Mouse (Mus musculus) cortical plate, adult 2 months (tissue): Measurements from ENCODE around the gene Tns1. TPM values are rescaled to one million over a fixed set of nuclear protein-coding genes. Genes with fewer than 3 reads are reported as not detected.

Experiments
- H3K27ac ChIP-seq: fragments of 200-500 bp; 2 replicates; pipeline ENCODE4 v1.5.1; 2012; ENCODE audit warnings: low read length, control low read depth, inconsistent platforms; ENCODE audit not compliant: insufficient read depth
- H3K4me1 ChIP-seq: fragments of 200-500 bp; 2 replicates; pipeline ENCODE4 v1.6.1; 2011; ENCODE audit warnings: low read length; ENCODE audit not compliant: control insufficient read depth, insufficient read depth
- H3K4me3 ChIP-seq: fragments of 200-500 bp; 2 replicates; pipeline ENCODE4 v1.5.1; 2011; ENCODE audit warnings: mild to moderate bottlenecking, low read length, control low read depth; ENCODE audit not compliant: insufficient read depth
- CTCF ChIP-seq: fragments of 200-500 bp; IDR thresholded peaks from 2 replicates; pipeline ENCODE4 v1.5.1; 2011; ENCODE audit warnings: mild to moderate bottlenecking, control low read depth, low read length; ENCODE audit not compliant: insufficient read depth; ENCODE audit errors: extremely low read depth
- POLR2A ChIP-seq: fragments of 200-500 bp; IDR thresholded peaks from 2 replicates; pipeline ENCODE4 v1.6.1; 2011; ENCODE audit warnings: mild to moderate bottlenecking, low read length, control low read depth; ENCODE audit not compliant: insufficient read depth; ENCODE audit errors: extremely low read depth
- polyA plus RNA-seq: library from polyadenylated mRNA; depleted of rRNA; stranded (reverse); fragments of >200 nt; gene quantifications from 2 replicates; pipeline ENCODE4 v1.2.3, GENCODE M21; 2012

The Tns1 gene
- polyA plus RNA-seq, 1 experiment, result 23.0 TPM

DNA sequence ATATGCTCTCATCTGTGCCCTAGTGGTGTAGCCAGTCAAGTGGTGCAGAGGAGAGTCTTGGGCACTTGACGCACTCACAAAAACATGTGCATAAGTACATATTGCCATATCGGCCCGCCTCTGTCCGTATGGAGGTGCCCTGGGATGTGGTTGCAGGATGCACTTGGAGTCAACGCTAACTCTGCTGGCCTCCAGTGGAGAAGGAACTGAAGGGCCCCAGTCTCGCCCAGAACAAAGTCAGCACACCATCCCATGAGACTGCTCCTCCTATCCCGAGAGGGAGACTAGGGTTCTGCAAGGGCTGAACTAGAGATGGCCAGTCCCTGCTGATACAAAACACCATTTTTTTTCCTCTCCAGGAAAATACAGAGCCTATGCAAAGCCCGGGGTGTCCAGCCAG is 1.0 kb downstream of the Tns1 start:
- TF ChIP-seq POLR2A, result no peak
- no peak overlapping the region for H3K27ac ChIP-seq
- no peaks in the 10 kb centered on the region for H3K4me1 ChIP-seq
- H3K4me3 ChIP-seq, result no peak overlapping the region

DNA sequence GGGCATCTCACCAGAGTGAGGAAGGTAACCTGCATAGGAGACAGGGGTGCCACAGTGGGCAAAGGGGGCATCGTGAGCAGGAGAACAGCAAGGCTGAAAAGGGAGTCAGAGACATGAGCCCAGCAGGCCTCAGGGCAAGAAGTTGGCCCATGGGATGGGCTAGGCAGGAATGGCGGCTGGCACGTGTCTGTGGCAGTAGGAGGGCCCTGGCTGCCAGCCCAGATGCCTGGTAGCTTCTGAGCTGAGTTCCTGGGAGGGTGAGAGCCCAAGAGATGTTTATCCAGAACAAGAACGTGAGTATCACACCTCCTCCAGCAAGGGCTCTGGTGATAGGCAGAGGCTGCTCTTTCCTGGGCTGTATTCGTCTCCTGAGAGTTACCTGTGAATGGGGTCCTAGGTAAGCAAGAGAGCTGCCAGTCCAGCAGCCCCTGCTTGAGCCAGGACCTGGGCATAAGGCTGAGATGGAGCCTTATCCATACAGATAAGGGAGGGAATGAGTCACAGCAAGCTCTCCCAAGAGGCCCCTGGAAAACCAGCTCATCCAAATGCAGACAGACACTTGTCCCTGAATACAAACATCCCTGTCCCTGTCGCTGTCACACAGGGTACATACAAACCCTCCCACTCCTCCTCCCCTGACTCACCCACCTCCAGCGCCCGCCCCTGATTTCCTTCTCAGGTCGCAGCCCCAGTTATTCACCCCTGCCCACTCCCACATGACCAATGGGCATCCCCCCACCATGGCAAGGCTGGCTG is 2.2 kb downstream of the Tns1 start:
- H3K27ac ChIP-seq, result no peak overlapping the region
- no peak for TF ChIP-seq CTCF
- TF ChIP-seq POLR2A, result no peak
- H3K4me3 ChIP-seq, result no peak overlapping the region

DNA sequence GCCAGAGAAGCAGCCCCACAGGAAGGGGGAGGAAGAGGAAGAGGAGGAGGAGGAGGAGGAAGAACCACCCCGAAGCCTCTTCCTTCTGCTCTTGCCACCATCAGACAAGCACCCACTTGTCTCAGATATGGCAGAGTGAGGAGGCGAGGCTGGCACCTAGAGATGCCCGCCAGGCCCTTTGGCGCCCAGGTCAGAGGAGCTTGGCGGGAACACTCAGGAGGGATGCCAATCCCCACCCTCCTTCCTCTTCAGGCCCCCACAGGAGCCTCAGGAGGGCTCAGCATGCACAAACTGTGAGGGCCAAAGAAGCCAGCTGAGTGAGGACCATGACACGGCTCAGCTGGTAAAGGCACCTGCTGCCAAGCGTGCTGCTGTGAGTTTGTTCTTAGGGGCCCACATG is 3.1 kb downstream of the Tns1 start:
- H3K4me1 ChIP-seq, result no peaks in the 10 kb centered on the region
- no peak for TF ChIP-seq POLR2A
- TF ChIP-seq CTCF, result no peak
- H3K4me3 ChIP-seq, result no peak overlapping the region
- no peak overlapping the region for H3K27ac ChIP-seq

More for the DNA sequence above, 2.2 kb downstream of the Tns1 start:
- H3K4me1 ChIP-seq, result no peaks in the 10 kb centered on the region

DNA sequence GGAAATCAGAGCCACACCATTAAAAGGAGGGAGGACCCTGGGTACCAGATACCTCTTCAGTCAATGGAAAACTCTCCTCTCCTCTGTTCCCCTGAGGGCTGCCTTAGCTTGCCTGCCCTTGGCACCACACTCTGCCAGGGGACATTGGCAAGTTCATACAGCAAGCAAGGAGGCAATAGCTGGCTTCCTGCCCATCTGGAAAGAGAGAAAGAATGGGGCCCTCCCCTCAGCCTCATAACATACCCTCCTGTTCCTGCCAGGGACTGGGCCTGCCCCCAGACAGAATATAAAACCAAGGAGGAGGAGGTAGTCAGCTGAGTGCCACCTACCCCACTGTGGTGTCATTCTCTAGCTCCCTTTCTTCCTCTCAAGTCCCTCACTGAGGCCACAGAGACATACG is 5.1 kb downstream of the Tns1 start:
- no peak overlapping the region for H3K4me3 ChIP-seq
- H3K4me1 ChIP-seq, result no peaks in the 10 kb centered on the region
- no peak for TF ChIP-seq CTCF
- TF ChIP-seq POLR2A, result no peak
- no peak overlapping the region for H3K27ac ChIP-seq

DNA sequence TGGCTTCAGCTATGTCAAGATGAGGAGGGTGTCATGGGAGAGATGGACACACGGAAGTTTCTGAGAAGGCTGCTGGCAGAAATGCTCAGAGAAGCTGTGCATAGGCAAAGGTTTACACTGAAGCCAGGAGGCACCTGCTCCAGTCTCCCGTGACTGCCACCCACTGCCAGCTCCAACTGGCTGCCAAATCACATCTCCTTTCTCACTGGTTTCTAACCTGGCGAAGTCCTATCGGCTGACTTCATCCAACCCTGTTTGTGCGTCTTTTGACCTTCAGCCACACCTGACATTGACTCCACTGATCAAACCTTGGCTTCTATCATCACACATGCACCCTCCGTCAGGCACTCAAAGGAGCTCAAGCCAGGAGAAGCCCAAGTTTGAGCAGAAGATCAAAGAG is 6.4 kb downstream of the Tns1 start:
- no peak overlapping the region for H3K27ac ChIP-seq
- H3K4me3 ChIP-seq, result no peak overlapping the region
- no peak for TF ChIP-seq POLR2A
- no peak for TF ChIP-seq CTCF
- H3K4me1 ChIP-seq, result no peaks in the 10 kb centered on the region

DNA sequence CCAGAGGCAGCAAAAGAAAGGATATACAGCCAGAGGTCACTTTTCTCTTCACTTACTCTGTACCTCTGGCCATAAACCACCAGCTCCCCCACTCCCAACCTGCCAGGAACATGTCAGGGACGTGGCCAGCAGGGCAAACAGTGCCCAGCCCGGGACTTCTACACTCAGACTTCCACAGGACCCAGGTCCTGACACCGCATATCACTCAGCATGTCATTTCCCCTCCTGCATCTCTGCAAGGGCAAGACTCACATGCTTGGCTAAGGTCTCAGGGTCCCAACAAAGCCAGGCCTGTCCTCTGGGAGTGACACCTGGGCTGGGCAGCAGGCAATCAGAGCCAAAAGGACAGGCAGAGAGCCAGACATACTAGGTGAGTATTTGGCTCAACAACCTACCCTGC is 11.2 kb downstream of the Tns1 start:
- no peaks in the 10 kb centered on the region for H3K4me1 ChIP-seq
- no peak overlapping the region for H3K4me3 ChIP-seq
- no peak for TF ChIP-seq POLR2A
- no peak for TF ChIP-seq CTCF
- no peak overlapping the region for H3K27ac ChIP-seq

DNA sequence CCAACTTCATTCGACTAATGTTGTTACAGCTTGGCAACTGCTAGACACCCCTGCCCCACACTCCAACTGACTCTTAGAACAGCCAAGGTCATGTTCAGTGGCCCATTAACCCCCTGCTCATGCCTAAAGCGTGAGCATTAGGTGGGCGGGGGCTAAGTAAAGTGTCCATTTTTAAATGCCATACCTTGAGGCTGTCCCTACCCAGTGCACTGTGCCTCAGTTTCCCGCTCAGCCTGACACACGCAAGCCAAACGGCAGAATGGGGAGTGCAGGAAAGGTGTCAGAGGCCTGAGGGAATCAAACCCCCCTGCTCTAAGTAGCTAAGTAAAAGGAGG is 12.6 kb downstream of the Tns1 start:
- no peaks in the 10 kb centered on the region for H3K4me1 ChIP-seq
- no peak for TF ChIP-seq CTCF
- TF ChIP-seq POLR2A, result no peak
- no peak overlapping the region for H3K27ac ChIP-seq
- no peak overlapping the region for H3K4me3 ChIP-seq

DNA sequence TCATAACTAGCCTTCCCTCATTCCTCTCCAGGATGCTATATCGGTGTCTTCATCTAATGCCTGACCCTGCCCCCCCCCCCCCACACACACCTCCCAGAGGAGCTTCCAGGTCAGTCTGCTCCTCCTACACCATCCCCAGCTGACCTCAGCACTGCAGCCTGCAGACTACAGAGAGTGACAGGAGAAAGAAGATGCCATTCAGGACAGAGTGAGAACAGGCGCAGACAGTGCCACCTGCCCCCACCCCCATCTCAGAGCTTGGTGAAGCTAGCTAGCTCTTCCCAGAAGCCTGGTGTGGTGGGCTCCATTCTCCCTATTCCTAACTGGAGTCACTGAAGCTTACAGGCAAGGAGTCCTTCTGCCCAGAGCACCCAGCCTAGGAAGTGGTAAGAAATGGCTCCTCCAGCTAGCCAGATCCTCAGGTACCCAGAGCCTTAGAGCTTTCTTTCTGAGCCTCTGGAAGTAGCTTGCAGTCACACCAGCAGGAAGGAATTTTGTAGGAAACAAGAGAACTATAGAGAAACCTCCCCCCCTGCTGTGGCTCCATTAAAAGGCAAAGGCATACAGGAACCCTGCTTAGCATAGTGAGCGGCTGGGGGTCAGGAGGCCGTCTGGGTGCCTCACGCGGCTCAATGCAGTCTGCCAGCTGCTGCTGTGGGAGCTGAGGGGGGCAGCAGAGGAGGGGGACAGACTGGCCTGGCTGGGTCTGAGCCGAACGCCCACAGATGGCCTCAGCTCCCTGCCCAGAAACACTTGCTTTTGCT is 13.1 kb downstream of the Tns1 start:
- Histone ChIP-seq H3K27ac (no peak overlapping the region), H3K4me3 (no peak overlapping the region), H3K4me1 (no peaks in the 10 kb centered on the region)
- TF ChIP-seq POLR2A, result no peak
- TF ChIP-seq CTCF, result no peak

DNA sequence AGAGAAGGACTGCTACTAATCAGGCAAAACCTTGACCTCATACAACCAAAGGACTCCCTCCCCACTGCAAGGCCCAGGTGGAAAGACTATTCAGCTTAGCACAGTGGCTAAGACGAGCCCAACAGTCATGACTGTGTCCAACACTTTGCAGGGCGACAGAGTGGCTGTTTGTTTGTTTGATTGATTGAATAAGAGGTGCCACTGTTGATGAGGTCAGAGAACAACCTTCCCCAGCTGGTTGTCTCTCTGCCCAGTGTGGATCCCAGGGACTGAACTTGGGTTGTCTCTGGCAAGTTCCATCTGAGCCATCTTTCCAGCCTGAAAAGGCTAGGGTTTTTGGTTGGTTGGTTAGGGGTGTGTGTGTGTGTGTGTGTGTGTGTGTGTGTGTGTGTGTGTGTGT is 14.6 kb downstream of the Tns1 start:
- Histone ChIP-seq H3K27ac (no peak overlapping the region), H3K4me3 (no peak overlapping the region), H3K4me1 (no peaks in the 10 kb centered on the region)
- TF ChIP-seq POLR2A, result no peak
- no peak for TF ChIP-seq CTCF
